Mouse (Mus musculus) ES-Bruce4 (cell line): ENCODE results near the gene Sec22c. TPM values are rescaled to one million over a fixed set of nuclear protein-coding genes. Genes with fewer than 3 reads are reported as not detected.

Experiments
- H3K27ac ChIP-seq: 2 replicates; pipeline ENCODE4 v1.5.1; 2012; ENCODE audit warnings: low read length, inconsistent platforms; ENCODE audit not compliant: insufficient read depth
- H3K27me3 ChIP-seq: 2 replicates; pipeline ENCODE4 v1.6.1; 2012; ENCODE audit warnings: mild to moderate bottlenecking, low read length, inconsistent platforms; ENCODE audit not compliant: control insufficient read depth, poor library complexity, insufficient read depth, severe bottlenecking
- H3K36me3 ChIP-seq: 2 replicates; pipeline ENCODE4 v1.6.1; 2012; ENCODE audit warnings: inconsistent platforms, mild to moderate bottlenecking, low read length, moderate library complexity; ENCODE audit not compliant: control insufficient read depth, poor library complexity, insufficient read depth, severe bottlenecking
- H3K4me1 ChIP-seq: one replicate; pipeline ENCODE4 v1.8.1; 2011; ENCODE audit warnings: low read length; ENCODE audit not compliant: control insufficient read depth, insufficient read depth
- H3K4me3 ChIP-seq: 2 replicates; pipeline ENCODE4 v1.5.1; 2011; ENCODE audit warnings: low read depth, mild to moderate bottlenecking, low read length
- H3K9ac ChIP-seq: 2 replicates; pipeline ENCODE4 v1.6.1; 2012; ENCODE audit warnings: low read depth, mild to moderate bottlenecking, inconsistent platforms; ENCODE audit not compliant: poor library complexity, severe bottlenecking
- H3K9me3 ChIP-seq: replicated peaks from 2 replicates; pipeline ENCODE4 v1.6.1; 2012; ENCODE audit warnings: mild to moderate bottlenecking, low read length, inconsistent platforms; ENCODE audit not compliant: control insufficient read depth, poor library complexity, insufficient read depth, severe bottlenecking
- CTCF ChIP-seq: IDR thresholded peaks from one replicate; pipeline ENCODE4 v1.8.1; 2011; ENCODE audit warnings: low read depth, low read length
- EP300 ChIP-seq: IDR thresholded peaks from 2 replicates; pipeline ENCODE4 v1.6.1; 2011; ENCODE audit warnings: low read depth, low read length; ENCODE audit not compliant: insufficient read depth
- POLR2A ChIP-seq: IDR thresholded peaks from one replicate; pipeline ENCODE4 v1.8.1; 2011; ENCODE audit warnings: low read length; ENCODE audit not compliant: insufficient read depth
- polyA plus RNA-seq: library from polyadenylated mRNA; stranded (reverse); fragments of >200 nt; gene quantifications from 2 replicates; pipeline ENCODE4 v1.2.4, GENCODE M21; 2011; ENCODE audit warnings: low read depth; ENCODE audit not compliant: missing spikeins, insufficient read depth, insufficient read length

Sec22c gene
- polyA plus RNA-seq, 1 experiment = 10.3 TPM

- no peaks in the 10 kb centered on the region for H3K27me3 ChIP-seq
- no peaks in the 10 kb centered on the region for H3K36me3 ChIP-seq
- H3K9ac ChIP-seq = no peak overlapping the region
- TF ChIP-seq POLR2A = no peak
- TF ChIP-seq CTCF = no peak
- no peak for TF ChIP-seq EP300
- H3K4me3 ChIP-seq = no peak overlapping the region
- H3K27ac ChIP-seq = no peak overlapping the region
- no peaks in the 10 kb centered on the region for H3K9me3 ChIP-seq
- no peaks in the 10 kb centered on the region for H3K4me1 ChIP-seq
Measured at GRCm38 (mm10) chr9:121675011-121675410, 30.3 kb downstream of the Sec22c start.

DNA sequence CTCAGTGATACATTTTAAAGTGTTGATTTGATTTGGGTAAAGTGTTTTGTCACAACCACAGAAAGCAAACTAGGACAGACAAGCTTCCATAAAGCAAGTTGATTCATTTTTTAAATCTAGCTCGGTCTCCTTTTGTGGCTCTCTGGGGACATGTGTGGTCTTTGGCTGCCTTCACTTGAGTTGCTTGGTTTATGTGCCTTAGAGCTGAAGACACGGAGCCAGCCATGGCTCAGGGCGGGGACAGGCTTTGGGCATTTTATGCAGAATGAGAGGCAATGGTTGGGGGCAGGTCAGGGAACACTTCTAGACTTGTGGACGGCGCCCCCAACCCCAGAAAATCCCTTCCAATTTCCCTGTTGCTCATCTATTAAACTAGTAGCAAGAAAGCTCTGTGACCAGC is 31.6 kb downstream of the Sec22c start:
- TF ChIP-seq EP300 (no peak), CTCF (no peak), POLR2A (no peak)
- H3K4me3 ChIP-seq = no peak overlapping the region
- H3K4me1 ChIP-seq = no peaks in the 10 kb centered on the region
- H3K27ac ChIP-seq = no peak overlapping the region
- no peak overlapping the region for H3K9ac ChIP-seq
- no peaks in the 10 kb centered on the region for H3K27me3 ChIP-seq
- no peaks in the 10 kb centered on the region for H3K36me3 ChIP-seq
- no peaks in the 10 kb centered on the region for H3K9me3 ChIP-seq

DNA sequence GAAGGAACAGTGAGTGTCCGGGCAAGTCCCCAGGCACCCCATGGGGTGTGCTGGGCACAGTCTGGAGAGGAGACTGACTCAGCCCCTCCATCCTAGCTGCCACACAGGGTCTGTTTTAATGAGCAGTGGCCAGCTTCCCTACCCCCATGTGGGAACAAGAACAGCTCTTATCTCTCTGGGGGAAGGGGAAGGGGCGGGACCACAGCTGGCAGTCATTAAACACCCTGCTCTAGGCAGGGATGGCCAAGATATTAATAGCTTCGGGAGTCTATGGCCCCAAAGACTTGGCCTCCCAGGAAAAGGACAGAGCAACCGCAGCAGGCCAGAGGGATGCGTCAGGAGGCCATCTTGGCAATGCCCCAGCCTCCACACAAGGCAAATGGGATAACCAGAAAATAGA is 33.0 kb downstream of the Sec22c start:
- Histone ChIP-seq H3K9me3 (no peaks in the 10 kb centered on the region), H3K27ac (no peak overlapping the region), H3K27me3 (no peaks in the 10 kb centered on the region), H3K4me1 (no peaks in the 10 kb centered on the region), H3K4me3 (no peak overlapping the region), H3K9ac (no peak overlapping the region), H3K36me3 (no peaks in the 10 kb centered on the region)
- no peak for TF ChIP-seq POLR2A
- TF ChIP-seq CTCF = no peak
- TF ChIP-seq EP300 = no peak

GRCm38 (mm10) chr9:121671300-121671699 is 34.0 kb downstream of the Sec22c start:
- Histone ChIP-seq H3K27me3 (no peaks in the 10 kb centered on the region), H3K27ac (no peak overlapping the region), H3K4me3 (no peak overlapping the region), H3K9me3 (no peaks in the 10 kb centered on the region), H3K4me1 (no peaks in the 10 kb centered on the region), H3K9ac (no peak overlapping the region), H3K36me3 (no peaks in the 10 kb centered on the region)
- no peak for TF ChIP-seq POLR2A
- peak; percentile 72 for TF ChIP-seq CTCF
- no peak for TF ChIP-seq EP300

- H3K36me3 ChIP-seq = no peaks in the 10 kb centered on the region
- TF ChIP-seq POLR2A = no peak
- TF ChIP-seq EP300 = no peak
- TF ChIP-seq CTCF = peak; percentile 67
- H3K4me3 ChIP-seq = peak overlapping the region; percentile 37
- H3K9ac ChIP-seq = no peak overlapping the region
- H3K4me1 ChIP-seq = no peaks in the 10 kb centered on the region
- no peak overlapping the region for H3K27ac ChIP-seq
- no peaks in the 10 kb centered on the region for H3K27me3 ChIP-seq
- H3K9me3 ChIP-seq = no peaks in the 10 kb centered on the region
Measured at GRCm38 (mm10) chr9:121669348-121669791, 35.9 kb downstream of the Sec22c start.

- Histone ChIP-seq H3K27me3 (no peaks in the 10 kb centered on the region), H3K27ac (no peak overlapping the region), H3K9me3 (no peaks in the 10 kb centered on the region), H3K9ac (no peak overlapping the region), H3K4me1 (no peaks in the 10 kb centered on the region), H3K36me3 (no peaks in the 10 kb centered on the region), H3K4me3 (no peak overlapping the region)
- TF ChIP-seq EP300 (no peak), CTCF (no peak), POLR2A (no peak)
Measured at GRCm38 (mm10) chr9:121667822-121668221, 37.5 kb downstream of the Sec22c start.
